8 mouse cellular contexts compared by ENCODE assay signal in the genomic region with DNA sequence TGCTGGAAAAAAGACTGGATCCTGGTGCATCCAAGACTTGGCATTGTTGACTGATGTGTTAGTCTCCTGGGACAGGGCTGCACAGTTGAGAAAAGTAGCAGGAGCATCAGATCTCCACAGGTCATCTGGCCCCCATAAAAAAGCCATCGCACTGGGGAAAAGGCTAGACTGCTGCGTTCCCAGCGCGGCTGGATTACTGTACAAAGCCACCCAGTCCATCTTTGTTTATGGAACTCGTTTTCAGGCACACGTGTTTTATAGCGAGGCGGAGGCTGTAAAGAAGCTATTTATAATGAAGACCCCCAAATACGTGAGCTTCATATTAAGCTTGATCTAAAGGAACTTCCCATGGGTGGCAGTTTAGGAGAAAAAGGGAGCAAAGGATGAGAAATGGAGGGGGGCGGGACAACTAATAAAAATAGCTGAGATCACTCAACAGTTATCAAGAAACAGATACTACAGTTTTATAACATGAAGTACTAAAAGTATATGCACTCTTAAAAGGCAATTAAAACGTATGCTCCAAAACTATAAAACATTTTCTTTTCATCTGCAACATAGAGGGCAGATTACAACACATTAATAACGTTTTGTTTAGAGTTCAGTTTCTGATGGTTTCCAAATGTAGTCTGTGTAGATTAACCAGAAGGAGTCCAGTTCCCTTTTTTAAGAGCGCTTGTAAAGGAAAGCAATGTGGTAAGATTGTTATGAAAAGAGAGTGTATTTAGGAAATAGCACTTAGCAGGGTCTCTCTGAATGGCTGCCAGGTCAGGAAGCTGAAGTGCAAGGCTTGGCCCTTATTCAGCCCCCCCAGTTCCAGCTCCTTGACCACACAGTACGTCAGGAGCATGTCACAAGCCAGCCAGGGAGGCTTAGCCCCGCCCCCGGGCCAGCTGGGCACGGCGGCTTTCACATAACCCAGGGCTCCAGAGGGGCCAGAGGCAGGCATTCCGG.
A peak's percentile ranks its signal among the peaks of the same experiment; 100 is the strongest.
DNase-seq lines count a peak whose midpoint lies in the region; ATAC-seq lines count a peak whose summit lies in the region.

No protein-coding gene starts in this region.

- no peaks in the 10 kb centered on the region for H3K9me3 ChIP-seq in heart, embryonic 10.5 days
- H3K9me3 ChIP-seq in kidney, embryonic 16.5 days (ENCODE audit: low read length): no peaks in the 10 kb centered on the region
- H3K9me3 ChIP-seq in forebrain, embryonic 12.5 days: no peaks in the 10 kb centered on the region

- 56% methylated on average over 19 of the region's 19 CpGs for WGBS in heart, embryonic 10.5 days
- 23% methylated on average over 19 of the region's 19 CpGs for WGBS in kidney, embryonic 16.5 days
- WGBS in forebrain, embryonic 12.5 days: 49% methylated on average over 19 of the region's 19 CpGs

- no peaks in the 10 kb centered on the region for H3K36me3 ChIP-seq in heart, embryonic 10.5 days
- no peaks in the 10 kb centered on the region for H3K36me3 ChIP-seq in kidney, embryonic 16.5 days (ENCODE audit: insufficient read depth, low read length)
- no peaks in the 10 kb centered on the region for H3K36me3 ChIP-seq in forebrain, embryonic 12.5 days (replicated peaks)

- peaks cover 40% of the 10 kb centered on the region for H3K4me1 ChIP-seq in heart, embryonic 10.5 days
- peaks cover 29% of the 10 kb centered on the region for H3K4me1 ChIP-seq in kidney, embryonic 16.5 days (ENCODE audit: insufficient read depth, low read length)
- peaks cover 25% of the 10 kb centered on the region for H3K4me1 ChIP-seq in forebrain, embryonic 12.5 days

- no peak overlapping the region; the same call in 1 of the 2 replicates for H3K9ac ChIP-seq in kidney, embryonic 16.5 days (replicated peaks; ENCODE audit: low read length)
- H3K9ac ChIP-seq in forebrain, embryonic 12.5 days: no peak overlapping the region

- peak; percentile 92 for ATAC-seq in kidney, embryonic 16.5 days (ENCODE audit: low FRiP score, low TSS enrichment)
- no peak for ATAC-seq in forebrain, embryonic 12.5 days (ENCODE audit: low FRiP score)

- peak; percentile 43 to 51 for DNase-seq in right cerebral cortex, postnatal 10 days (ENCODE audit: low spot score in 2 of 2)
- no peak for DNase-seq in right cerebral cortex, postnatal 4 days
- peak; percentile 25 for DNase-seq in brain, adult 2 months (ENCODE audit: low read depth, low spot score)
- DNase-seq in heart, embryonic 10.5 days (ENCODE audit: low spot score): peak; percentile 78
- peak; percentile 97 for DNase-seq in lung, postnatal 10 days
- peak; percentile 74 to 82 for DNase-seq in spleen, postnatal 10 days (ENCODE audit: low spot score in 2 of 2)

- H3K4me3 ChIP-seq in heart, embryonic 10.5 days: no peak overlapping the region
- H3K4me3 ChIP-seq in kidney, embryonic 16.5 days (ENCODE audit: low read length): no peak overlapping the region
- no peak overlapping the region for H3K4me3 ChIP-seq in forebrain, embryonic 12.5 days (replicated peaks)

- H3K27me3 ChIP-seq in heart, embryonic 10.5 days (ENCODE audit: insufficient read depth, poor library complexity, severe bottlenecking): peaks cover 27% of the 10 kb centered on the region
- no peaks in the 10 kb centered on the region; the same call in 1 of the 2 replicates for H3K27me3 ChIP-seq in kidney, embryonic 16.5 days (ENCODE audit: insufficient read depth, low read length)
- peaks cover 87% of the 10 kb centered on the region for H3K27me3 ChIP-seq in forebrain, embryonic 12.5 days

- H3K27ac ChIP-seq in heart, embryonic 10.5 days: peak overlapping the region; percentile 69; the same call in 1 of the 2 replicates
- peak overlapping the region; percentile 86 for H3K27ac ChIP-seq in kidney, embryonic 16.5 days (ENCODE audit: low read length)
- H3K27ac ChIP-seq in forebrain, embryonic 12.5 days: no peak overlapping the region

- H3K4me2 ChIP-seq in kidney, embryonic 16.5 days (replicated peaks; ENCODE audit: low read depth, low read length): peak overlapping the region; percentile 21; the same call in 1 of the 2 replicates
- no peak overlapping the region for H3K4me2 ChIP-seq in forebrain, embryonic 12.5 days
